Mouse (Mus musculus): ENCODE results near the gene Pwwp2a. TPM values are rescaled to one million over a fixed set of nuclear protein-coding genes. Genes with fewer than 3 reads are reported as not detected.

Pwwp2a gene
- 10 to 100 TPM; 58.3 to 63.5 (median 62.4) TPM for total RNA-seq (2022)

DNA sequence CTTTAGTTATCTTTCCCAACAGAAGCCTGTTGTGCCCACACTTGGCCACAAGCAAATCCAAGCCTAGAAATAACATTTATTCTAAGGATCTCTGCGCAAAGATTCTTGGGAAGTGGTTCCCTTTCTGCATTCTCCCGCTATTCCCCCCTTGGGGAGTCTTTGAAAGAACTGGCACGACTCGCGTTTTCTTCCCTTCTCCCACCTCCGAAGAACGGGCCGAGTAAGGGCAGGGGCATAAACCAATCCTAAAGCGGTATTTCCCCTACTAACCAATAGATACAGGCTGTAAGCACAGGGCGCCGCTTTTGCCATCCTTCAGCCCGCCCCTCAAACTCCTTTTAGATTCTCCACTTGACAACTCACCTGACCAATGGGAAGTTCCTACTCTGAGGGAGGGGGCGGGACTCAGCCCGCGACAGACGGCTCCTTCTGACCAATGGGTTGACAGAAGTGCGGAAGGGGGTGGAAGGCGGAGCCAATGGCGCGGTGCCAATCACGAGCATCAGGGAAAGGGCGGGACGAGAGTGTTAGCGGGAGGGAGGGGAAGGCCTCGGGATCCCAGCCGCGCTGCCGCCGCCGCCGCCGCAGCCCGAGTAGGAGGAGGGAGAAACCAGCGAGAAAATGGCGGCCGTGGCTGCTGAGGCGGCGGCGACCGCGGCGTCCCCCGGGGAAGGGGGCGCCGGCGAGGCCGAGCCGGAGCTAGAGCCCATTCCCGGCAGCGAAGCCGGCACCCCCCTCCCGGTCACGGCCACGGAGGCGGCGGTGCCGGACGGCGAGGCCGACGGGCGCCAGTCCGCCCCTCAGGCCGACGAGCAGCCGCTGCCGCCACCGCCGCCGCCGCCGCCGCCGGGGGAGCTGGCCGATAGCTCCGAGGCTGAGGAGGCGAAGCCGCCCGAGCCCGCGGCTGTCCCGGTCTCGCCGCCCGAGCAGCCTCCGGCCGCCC lies at the start of gene Pwwp2a:
Pwwp2a (plus strand) TSS at position 527 of the 943 bp plus-strand sequence.
- DNase-seq (ENCODE audit: low spot score in 2 of 2) = peak; percentile 95 to 98

DNA sequence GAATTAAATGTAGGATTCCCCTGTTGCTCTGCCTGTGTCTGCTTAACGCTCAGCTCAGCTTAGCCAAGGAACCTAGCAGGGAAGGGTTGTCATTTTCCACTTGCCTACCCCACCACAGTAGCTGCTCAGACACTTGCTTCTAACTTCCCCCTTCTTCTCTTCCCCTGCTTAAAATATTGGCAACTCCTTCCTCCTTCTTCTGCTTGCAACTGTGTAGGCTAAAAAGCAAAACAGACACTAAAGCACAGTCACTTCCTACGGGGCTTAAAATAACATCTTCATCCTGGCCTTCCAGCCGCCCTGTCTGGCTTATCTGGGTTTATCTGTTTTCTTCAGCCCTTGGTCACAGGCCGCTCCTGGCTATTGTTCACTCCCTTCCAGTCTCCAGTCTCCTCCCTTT lies 49.2 kb upstream of the Pwwp2a start:
- DNase-seq (ENCODE audit: low spot score in 2 of 2) = peak in 1 of 2 experiments; percentile 23

DNA sequence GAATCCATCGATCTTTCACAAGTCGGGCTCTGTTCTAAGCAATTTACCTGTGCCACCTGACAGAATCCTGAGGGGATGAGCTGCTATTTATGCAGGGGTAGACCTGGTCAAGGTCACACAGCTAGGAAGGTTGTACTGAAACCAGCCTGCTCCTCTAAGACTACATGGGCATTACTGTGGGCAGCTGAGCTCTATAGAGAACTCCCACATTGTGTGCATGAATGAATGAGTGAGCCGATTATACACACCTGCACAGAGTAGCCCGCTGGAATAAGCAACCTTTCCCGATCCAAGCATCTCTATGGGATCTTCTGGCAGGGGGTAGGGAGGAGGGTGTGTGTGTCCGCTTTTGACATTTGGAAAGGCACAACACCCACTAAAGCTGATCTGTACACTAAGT lies 48.6 kb upstream of the Pwwp2a start:
- DNase-seq (ENCODE audit: low spot score in 2 of 2) = no peak

DNA sequence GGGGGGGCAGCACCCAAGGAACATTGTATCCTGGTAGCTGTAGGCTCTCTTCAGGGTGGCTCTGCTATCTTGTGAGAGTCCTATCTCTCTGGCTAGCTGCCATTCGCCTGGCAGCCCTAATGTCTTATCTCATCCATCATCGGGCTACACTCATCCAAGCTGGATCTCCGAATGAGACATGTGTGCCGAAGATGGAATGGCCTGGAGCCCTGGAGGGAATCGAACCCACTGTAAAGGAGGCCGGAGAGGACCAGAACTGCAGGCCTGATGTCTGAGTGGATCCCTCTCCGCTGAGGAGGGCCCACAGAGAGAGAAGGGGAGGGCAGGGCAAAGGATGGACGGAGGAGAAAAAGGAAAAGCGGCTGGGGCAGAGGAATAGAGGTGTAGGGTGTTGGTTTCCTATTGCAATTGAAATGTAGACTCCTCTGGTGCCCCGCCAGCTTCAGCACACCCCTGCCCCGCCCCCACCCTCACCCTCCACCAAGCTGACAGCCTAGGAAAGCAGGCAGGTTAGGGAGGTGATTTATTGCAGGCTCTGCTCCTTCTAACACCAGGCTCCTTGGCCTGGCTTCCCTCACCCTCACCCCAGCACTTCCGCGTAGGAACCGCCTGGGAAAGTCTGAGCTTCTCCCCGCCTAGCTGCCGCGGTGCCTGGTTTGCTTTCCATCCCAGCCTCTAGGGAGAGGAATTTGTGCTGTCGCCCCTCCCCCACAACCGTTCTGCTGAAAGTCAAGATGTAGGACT lies 48.0 kb upstream of the Pwwp2a start:
- DNase-seq (ENCODE audit: low spot score in 2 of 2) = peak in 1 of 2 experiments; percentile 45

DNA sequence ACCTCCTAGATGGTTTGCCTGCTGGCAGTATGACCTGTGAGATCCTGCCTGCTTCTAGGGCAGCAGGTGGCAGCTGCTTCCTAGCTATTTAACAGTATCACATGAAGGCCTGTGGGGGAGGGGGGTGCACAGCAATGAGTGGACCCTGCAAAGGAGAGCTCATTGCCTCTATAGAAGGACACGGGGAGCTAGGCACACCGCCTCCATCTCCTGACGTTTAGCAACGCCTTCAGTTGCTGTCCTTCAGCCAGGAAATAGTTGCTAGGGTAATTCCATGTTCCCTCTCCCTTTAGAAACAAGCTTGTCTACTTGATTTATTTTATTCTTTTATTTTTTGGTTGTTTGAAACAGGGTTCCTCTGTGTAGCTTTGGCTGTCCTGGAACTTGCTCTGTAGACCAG lies 45.0 kb upstream of the Pwwp2a start:
- peak in 1 of 2 experiments; percentile 25 for DNase-seq (ENCODE audit: low spot score in 2 of 2)

DNA sequence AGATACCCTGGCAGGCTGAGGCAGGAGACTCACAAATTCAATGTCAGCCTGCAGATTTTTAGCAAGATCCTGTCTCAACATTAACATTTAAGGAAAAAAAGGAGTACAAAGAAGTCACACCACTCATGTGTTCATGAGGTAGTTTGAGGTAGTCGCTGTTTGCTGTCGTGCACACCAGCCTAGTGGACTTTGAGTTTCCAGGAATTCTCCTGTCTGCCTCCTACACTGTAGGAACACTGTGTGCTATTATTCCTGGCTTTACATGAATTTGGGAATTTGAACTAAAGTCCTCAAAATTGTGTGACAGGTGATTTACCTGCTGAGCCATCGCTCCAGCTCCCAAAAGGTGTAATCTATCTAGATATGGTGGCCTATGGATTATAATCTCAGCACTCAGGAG lies 43.3 kb upstream of the Pwwp2a start:
- no peak for DNase-seq (ENCODE audit: low spot score in 2 of 2)

DNA sequence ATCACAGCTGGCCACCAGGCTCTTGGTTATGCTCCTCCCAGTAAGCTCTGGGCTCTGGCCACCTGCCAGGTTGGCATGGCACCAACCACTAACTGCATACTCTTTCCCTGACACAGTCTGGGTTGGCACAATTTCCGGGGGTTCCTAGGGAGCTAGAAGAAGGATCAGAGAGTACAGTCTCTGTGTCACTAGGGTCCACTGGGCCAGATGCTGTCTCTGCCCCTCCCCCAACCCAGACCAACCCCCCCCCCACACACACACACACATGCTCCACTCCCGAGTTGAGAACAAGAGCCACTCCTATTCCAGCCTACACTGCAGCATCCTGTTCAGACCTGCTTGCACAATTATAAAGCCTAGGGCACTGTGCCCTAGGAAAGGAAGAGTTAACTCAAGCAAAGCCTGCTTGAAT lies 38.6 kb upstream of the Pwwp2a start:
- DNase-seq (ENCODE audit: low spot score in 2 of 2) = peak; percentile 39 to 57

DNA sequence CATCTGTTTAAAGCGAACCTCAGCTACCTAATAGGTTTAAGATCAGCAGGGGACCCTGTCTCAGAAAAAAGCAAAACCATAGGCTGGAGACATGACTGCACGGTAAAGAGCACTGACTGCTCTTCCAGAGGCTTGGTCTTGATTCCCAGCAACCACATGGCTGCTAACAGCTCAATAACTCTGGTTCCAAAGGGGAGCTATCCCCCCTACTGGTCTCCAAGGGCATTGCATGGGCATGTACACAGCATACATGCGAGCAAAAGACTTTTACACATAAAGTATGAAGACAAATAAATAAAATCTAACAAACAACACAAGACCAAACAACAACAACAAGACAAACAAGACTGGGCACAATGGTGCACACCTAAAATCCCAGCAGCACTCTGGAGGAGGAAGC lies 36.5 kb upstream of the Pwwp2a start:
- DNase-seq (ENCODE audit: low spot score in 2 of 2) = no peak

DNA sequence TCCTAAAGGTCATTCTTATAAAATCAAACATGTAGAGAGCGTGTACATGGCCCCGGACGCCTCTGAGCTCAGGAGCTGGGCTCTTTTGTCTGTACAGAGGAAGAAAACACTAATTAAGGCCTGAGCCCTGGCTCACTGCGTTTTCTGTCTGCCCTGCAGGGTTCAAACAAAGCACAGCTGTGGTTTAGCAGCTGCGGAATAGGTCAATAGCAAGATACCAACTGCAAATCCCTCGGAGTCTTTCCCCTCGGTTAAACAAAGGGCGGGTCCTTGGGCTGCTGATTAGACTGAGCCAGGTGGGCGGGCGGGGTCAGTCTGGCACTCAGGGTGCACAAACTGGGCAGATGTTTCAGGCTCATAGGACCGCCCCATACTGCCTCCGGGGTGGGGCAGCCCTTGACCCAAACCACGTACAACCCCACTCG lies 28.7 kb upstream of the Pwwp2a start:
- no peak for DNase-seq (ENCODE audit: low spot score in 2 of 2)

DNA sequence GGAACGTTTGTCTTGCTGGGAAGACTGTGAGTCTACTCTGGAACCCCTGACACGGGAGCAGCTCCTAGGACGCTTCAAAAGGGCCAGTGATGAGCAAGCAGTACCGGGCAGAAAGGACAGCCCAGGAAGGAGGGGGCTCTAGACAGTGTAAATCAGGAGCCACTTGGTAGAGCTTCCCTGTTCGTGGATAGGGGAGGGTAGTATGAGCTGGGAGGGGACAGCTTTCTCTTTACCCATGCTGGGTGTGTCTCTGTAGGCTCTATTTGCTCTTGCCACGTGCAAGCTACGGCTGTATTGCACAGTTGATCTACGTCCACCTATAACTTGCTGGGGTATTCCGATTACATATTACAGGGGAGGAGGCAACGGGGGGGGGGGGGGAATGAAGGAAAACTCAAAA lies 25.3 kb upstream of the Pwwp2a start:
- no peak for DNase-seq (ENCODE audit: low spot score in 2 of 2)

DNA sequence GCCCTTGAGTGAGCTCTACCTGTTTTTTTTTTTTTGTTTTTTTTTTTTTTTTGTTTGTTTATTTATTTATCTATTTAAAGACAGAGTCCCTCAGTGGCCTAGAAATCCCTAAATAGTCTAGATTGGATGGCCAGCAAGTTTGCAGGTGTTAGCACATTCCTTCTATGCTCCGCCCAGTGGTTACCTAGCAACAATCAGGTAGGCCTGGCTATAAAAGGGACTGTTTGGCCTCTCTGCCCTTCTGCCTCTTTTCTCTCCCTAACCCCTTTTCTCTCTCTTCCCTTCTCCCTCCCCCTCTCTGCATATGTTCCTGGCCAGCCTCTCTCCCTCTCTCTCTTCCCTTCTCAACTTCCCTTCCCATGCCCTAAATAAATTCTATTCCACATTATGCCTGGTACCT lies 23.8 kb upstream of the Pwwp2a start:
- DNase-seq (ENCODE audit: low spot score in 2 of 2) = no peak

DNA sequence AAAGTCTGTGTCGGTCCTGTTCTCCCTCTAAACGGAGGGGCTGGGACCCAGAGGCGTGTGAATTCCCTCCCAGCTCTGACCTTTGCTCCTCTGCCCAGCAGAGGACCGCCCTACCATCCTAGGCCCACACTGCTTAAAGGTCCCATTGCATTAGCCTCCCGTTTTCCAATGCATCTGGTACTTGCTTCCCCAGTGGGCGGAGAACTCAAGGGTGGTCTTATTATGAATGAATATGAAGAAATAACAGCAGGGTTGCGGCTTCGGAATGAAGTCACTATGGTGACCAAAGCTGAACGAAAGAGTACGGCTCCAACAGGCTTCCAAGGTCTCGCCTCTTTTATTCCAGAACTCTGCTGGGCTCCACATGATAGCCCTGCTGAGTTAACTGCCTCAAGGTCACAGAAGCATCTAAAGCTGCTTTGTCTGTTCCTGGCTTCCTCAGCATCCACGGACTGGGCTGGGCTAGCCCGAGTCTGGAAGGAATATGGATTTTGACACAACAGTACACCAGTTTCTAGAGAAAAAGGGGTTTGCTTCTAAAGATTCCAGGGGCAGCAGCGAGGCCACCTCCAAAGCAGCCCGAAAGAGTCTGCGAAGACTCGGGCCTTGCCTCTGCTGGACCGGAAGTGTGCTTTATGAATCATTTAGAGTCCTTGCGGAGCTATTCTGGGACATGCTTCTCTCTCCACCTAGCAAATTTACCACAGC lies 14.6 kb upstream of the Pwwp2a start:
- DNase-seq (ENCODE audit: low spot score in 2 of 2) = no peak

DNA sequence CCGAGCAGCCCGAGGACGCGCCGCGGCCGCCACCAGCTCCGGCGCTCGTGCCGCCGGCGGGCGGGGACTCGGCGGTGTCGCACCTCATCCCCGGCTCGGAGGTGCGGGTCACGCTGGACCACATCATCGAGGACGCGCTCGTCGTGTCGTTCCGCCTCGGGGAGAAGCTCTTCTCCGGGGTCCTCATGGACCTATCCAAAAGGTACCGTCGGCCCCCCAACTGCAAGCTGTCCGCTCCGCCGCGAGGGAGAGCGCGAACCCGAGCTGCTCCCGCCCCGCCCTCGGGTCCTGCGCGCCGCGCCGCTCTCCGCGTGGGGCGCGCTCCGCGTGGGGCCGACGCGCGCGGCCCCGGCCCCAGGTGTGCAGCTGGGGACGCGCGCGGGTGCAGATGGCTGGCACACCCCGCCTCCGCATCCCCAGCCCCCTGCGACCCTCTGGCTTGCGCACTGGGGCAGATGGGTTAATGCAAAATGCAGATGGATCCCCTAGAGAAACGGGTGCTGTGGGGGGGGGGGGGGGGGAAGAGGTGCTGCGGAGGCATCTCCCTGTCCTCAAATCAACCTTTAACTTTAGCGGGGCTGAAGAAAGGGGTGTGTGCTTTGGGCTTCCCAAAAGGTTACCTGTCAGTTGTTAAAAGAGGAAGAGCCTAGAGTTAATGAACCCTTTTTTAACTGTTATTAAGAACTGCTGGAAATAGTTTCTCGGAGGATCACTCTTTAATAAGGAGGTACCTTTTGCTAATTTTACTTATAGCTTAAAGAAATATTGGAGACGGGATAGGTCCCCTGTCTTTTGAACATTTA lies 818 bp downstream of the Pwwp2a start:
- peak; percentile 51 to 54 for DNase-seq (ENCODE audit: low spot score in 2 of 2)

DNA sequence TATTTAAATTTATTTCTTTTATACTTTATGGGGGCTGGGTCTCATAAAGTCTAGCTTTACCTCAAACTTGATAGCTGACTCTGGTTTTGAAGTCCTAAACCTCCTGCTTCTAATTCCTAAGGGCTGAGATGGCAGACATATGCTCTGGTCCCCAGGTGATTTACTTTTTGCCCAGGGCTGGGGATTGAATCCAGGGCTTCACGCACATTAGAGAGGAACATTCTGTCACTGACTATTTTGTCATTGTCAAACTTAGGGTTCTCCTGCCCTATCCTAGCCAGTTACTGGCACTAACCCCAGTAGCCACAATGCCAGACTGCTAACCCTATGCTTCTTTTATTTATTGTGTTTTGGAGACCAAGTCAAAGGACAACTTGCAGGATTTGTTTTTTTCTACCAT lies 7.1 kb downstream of the Pwwp2a start:
- no peak for DNase-seq (ENCODE audit: low spot score in 2 of 2)

DNA sequence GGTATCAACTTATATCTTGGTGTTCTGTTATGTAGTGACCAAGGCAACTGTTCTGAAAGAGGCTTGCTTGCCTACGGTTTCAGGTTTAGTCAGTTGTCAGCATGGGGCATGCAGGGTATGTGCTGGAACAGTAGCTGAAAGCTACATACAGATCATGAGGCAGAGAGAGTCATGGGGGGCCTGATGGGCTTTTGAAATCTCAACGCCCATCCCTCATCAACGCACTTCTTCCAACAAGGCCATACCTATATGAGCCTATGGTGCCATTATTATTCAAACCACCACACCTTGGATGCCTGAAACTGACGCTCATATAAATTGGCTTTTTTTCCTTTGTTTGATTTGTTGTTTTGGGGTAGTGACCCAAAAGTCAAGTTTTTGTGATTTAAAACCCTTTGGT lies 14.8 kb downstream of the Pwwp2a start:
- DNase-seq (ENCODE audit: low spot score in 2 of 2) = no peak

DNA sequence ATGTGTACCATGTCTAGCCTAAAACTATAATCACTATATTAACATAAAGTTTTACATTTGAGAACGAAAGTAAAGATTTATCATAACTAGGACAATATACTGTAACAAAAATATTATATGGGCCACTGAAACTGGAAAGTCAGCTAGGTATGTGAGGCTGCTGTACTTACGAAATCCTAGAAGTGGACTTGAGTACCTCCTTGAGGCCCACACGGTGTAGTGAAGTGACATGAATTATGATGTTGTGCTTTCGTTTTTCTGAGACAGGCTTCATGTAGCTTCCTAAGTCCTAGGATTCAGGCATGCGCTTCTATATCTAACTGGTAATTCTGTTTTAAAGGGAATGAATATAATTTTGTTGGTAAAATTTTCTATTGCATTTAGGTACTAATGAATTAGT lies 16.8 kb downstream of the Pwwp2a start:
- no peak for DNase-seq (ENCODE audit: low spot score in 2 of 2)

DNA sequence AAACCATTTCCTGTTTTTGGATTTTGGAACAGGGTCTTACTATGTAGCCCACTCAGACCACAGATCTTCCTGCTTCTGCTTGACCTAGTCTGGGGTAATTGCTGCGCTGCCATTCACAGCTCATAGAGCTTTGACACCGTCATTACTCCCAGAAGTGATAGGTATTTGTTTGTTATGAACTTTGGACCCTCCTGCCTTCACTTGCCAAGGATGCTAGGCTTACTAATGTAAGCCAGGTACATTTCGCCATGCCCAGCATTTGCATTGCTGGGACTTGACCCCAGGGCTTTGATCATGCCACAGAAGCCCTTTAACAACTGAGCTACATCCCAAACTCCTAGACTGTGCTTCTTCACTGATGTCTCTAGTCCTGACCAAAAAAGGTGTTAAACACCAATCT lies 18.5 kb downstream of the Pwwp2a start:
- DNase-seq (ENCODE audit: low spot score in 2 of 2) = no peak

DNA sequence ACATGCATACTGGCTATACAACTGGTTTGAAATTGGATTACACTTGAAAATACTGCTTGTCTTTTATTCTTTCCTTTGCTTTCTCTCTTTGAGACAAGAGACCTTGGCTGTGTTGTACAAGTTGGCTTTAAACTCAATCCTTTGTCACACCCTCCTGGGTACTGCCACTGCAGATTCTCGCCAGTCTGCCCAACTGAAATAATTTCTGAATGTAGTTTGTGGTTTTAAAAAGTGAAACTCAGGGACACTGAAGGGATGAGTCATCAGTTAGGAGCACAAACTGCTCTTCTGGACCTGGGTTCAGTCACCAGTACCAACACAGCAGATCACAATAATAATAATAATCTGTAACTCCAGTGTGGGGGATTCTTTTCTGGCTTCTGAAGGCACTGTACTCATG lies 21.8 kb downstream of the Pwwp2a start:
- no peak for DNase-seq (ENCODE audit: low spot score in 2 of 2)

DNA sequence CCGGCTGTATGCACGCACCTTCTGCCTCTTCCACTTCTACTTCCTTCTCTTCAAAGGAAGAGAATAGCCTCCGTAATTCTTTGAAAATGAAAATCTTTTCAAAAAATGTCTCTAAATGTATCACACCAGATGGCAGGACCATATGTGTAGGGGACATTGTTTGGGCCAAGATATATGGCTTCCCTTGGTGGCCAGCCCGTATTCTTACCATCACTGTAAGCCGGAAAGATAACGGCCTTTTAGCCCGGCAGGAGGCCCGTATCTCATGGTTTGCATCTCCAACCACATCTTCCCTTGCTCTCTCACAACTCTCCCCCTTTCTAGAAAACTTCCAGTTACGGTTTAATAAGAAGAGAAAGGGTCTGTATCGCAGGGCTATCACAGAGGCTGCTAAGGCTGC lies 24.0 kb downstream of the Pwwp2a start:
- DNase-seq (ENCODE audit: low spot score in 2 of 2) = no peak

DNA sequence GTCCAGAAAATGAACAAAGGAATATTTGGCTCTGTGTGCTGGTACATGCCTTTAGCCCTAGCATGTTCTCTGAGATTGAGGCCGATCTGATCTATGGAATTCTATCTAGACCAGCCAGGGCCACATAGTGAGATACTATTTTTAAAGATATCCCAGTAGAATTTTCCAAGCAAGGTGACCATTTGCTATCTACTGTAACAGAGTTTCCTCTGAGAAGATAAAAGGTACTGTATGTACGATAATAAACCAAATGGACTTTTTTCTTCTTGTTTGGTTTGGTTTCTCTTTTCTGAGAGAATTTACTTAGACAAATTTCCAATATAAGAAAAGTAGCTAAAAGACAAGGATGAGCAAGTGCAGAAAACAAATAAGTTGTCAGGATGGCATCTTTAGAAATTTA lies 26.6 kb downstream of the Pwwp2a start:
- no peak for DNase-seq (ENCODE audit: low spot score in 2 of 2)

DNA sequence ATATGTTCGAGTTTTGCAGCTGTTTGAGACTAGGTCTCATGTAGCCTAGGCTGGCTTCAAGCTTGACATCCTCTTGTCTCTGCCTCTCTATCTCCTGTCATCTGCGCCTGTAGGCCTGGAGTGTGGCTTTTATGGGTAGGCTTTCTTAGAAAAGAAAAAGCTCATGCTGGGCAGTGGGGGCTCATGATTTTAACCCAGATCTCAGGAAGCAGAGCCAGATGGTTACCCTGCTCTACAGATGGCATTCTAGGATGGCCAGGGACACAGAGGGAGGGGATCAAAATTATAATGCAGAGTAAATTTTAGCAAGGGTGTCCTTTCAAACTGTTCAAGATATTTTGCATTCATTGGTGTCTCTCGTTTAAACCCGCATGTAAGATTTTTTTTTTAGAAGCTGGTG lies 30.4 kb downstream of the Pwwp2a start:
- DNase-seq (ENCODE audit: low spot score in 2 of 2) = no peak

Measured in left cerebral cortex, adult 8-10 months (tissue).